Mouse (Mus musculus): ENCODE data around the gene Cbx5.

DNA sequence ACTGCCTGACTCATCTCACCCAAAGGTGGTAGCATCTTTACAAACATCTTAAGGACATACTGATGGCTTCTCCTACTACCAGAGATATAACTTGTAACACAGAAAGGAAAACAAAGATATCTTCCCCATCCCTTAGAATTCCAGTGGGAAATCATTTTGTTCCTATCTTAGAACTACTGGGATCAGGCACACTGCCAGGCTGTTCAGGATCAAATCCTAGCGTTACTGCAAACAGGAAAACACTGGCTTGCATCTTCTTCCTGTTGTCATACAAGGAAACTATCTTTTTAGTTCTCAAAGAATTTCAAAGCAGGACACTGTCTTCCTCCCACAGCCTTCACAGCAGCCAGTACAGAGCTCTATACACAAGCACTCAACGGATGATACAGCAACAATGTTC lies 46.0 kb downstream of the Cbx5 start:
- no peak for TF ChIP-seq CTCF (conservative IDR thresholded peaks at IDR 0.05; ENCODE audit: low read length)
- TF ChIP-seq POU5F1 (IDR thresholded peaks at IDR 0.05; ENCODE audit: borderline replicate concordance, low read length), result no peak
- no peak for TF ChIP-seq NANOG (IDR thresholded peaks at IDR 0.05; ENCODE audit: borderline replicate concordance, low read length)

Measured in E14TG2a.4 (cell line).